Mouse (Mus musculus): ENCODE data around the gene Abcc3.
"Not testable (repeated sequence)": the region's sequence is repeated elsewhere in the genome, so short reads cannot be mapped to it uniquely, and the experiment has no call there.

The Abcc3 gene

DNA sequence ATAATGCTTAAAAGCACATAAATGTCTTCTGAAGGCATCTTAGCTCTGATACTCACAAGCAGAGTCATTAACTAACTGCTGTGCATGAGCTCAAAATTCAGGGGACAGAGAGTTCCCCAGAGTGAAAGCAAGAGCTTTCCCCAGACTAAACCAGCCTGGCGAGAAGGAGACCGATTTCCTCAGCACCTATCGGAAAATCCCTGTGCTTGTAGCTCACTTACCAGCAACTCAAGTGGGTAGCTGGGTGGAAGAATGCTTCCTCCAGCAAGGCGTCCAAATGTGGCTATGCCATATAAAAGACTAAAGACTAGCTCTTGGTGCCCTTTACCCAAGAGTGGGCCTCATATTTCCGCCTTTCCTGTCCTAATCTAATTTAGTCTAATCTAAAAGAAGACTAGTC, 9.9 kb upstream of the Abcc3 start:
- no peak for DNase-seq (ENCODE audit: low spot score in 2 of 2)

GRCm38 (mm10) chr11:94402029-94402428, 9.2 kb upstream of the Abcc3 start:
- not testable (repeated sequence) for DNase-seq (ENCODE audit: low spot score in 2 of 2)

DNA sequence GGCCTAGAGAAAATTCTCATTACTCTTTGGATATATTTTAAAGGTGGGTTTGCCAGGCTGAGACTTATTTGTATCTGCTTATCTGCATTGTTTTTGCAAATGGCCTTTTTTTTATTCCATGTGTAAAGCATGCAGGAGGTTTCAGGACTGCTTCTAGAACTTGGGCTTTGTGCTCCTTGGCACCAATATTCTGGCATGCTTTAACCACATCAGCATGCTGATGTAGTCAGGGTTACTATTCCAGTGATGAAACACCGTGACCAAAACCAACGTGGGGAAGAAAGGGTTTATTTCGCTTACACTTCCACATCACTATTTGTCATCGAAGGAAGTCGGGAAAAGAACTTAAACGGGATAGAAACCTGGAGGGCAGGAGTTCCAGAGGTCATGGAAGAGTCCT, 8.2 kb upstream of the Abcc3 start:
- no peak for DNase-seq (ENCODE audit: low spot score in 2 of 2)

DNA sequence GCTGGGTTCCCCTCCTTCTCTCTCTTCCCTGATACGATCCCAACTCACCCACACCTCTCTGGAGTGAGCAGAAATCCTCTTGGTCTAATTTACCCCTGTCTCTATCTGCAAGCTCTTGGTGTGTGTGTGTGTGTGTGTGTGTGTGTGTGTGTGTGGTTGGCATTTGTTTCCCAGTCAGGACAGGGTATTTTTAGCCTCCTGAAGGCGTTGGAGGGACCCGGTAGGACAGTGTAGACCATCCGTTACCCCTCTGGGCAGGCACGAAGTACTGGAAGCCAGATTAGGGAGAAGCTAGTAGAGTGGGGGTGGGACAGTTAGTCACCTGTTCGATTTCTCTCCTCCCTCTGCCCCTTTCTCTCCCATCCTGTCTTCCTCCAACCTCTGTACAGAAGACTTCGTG, 1.3 kb upstream of the Abcc3 start:
- DNase-seq (ENCODE audit: low spot score in 2 of 2) = no peak

DNA sequence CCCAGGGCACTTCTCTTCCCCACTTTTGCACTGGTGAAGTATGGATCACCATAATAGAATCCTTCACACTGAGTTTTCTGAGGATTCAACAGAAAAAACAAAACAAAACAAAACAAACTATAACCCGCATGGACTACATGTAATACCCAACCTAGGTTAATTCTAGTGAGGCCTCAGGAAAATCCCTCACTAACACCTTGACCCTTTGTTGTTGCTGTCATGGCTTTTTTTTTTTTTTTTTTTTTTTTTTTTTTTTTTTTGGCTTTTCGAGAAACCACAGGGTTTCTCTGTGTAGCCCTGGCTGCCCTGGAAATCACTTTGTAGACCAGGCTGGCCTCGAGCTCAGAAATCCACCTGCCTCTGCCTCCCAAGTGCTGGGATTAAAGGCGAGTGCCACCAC, 693 bp upstream of the Abcc3 start:
- not testable (repeated sequence) for DNase-seq (ENCODE audit: low spot score in 2 of 2)

- DNase-seq (ENCODE audit: low spot score in 2 of 2) = no peak
Measured at GRCm38 (mm10) chr11:94391661-94392060, 1.1 kb downstream of the Abcc3 start.

GRCm38 (mm10) chr11:94390825-94391224, 2.0 kb downstream of the Abcc3 start:
- no peak for DNase-seq (ENCODE audit: low spot score in 2 of 2)

DNA sequence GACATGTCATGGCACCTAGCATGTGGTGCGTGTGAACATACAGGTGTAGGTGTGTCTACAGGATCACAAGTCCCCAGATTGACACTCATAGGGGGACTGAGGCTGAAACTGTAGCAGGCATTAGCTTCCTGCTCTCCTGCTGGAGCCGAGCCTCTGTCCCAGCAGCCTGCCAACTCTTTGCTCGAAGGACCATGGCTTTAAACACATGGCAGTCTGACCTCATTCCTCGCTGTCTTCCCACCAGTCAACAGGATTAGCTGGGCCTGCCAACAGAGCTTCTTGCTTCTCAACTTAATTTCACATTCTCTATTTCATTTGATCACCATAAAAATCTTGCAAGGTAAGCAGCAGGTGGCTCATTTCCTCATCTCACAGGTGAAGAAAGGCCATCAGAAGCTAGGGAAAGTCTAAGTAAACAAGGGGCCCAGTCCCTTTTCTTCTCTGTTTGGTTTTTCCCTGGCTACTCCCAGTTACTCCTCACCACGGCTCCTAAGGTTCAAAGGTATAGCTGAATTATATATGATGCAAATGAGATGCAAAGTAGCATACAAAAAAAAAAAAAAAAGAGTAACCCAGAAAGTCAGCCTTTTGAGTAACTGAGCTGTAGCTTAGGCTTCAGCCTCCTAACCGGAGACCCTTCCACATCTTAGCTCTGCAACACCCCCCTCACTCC, 2.9 kb downstream of the Abcc3 start:
- DNase-seq (ENCODE audit: low spot score in 2 of 2) = no peak

DNA sequence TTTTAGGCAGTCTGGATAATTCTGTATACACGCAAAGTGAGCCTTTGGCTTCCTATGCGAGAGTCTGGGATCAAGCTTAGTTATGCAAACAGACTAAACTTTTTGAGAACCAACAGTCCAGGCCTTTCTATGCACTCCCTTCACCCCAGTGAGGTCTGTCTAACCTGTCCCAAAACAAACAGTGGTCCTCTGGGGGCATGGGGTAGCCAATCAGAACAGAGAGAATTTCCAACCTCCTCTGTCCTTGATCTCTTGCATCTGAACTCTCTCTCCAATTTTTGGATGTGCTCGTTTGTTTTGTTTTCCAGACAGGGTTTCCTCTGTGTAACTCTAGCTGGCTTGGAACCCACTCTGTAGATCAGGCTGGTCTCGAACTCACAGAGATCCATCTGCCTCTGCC, 3.8 kb downstream of the Abcc3 start:
- DNase-seq (ENCODE audit: low spot score in 2 of 2) = no peak

DNA sequence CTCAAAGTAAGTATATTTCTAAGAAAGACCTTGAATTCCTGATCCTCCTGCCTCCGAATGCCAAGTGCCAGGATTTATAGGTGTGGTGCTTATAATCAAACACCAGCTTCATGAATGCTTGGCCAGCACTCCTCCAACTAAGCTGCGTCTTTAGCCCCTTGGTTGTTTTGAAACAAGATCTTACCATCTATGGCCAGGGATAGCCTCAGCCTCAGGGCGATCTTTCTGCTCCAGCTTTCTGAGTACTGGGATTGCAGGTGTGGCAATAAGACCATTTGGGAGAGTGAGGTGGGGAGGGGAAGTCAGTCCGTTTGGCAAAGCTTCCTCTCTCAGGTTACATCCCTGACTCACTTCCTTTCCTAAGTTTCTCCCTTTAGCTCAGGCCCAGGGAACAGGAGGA, 5.0 kb downstream of the Abcc3 start:
- no peak for DNase-seq (ENCODE audit: low spot score in 2 of 2)

DNA sequence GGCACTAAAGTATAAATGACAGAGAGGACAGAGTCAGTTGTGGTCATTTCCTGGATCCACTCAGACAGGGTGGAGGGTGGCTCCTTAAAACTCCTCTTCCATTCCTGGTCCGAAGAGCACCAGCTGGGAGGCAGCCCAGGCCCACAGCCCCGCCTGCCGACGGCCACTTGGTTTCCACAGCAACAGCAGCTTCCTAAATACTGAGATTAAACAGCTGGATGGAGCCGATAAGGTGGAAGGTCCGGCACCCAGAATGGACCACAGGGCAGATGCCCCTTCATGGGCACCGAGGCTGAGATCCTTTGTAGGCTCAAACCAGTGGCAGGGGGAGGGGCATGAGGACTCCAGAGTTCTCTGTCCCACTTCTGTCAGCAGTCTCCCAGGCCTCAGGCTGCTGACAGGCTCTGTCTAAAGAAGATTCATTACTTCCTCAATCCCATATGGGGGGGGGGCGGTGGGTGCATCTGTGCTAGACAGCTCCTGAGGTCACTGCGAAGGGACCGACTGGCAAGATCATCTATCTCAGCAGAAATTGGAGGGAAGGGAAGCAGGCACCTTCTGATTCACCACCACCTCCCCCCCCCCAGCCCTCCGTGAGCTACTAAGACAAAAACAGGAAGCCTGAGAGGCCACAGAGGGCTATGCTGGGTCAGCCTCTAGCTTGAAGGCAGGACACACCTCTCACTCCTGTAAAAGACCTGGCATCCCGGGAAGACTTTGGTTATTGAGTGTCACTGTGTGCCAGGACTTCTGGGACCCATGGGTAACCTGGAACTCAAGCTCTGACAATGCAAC, 6.6 kb downstream of the Abcc3 start:
- peak; percentile 54 to 70 for DNase-seq (ENCODE audit: low spot score in 2 of 2)

DNA sequence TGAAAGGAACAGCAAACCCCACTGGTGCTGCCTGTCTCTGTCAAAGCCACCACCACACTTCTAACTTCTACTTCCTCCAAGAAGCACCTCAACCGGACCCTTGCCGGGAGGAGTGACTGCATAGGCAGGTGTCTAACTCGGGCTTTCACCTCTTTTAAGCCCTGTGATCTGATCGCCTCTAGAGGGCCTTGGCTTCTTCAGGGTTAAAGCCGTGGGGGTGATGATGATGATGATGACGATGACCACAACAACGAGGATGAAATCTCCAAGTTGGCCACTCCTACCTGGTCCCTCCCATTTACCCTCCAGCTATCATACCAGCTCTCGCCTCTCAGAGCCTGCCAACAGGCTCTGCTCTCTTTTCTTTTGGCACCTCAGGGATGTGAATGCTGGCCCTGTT, 13.1 kb downstream of the Abcc3 start:
- DNase-seq (ENCODE audit: low spot score in 2 of 2) = peak in 1 of 2 experiments; percentile 8

GRCm38 (mm10) chr11:94379061-94379460, 13.7 kb downstream of the Abcc3 start:
- DNase-seq (ENCODE audit: low spot score in 2 of 2) = no peak

- no peak for DNase-seq (ENCODE audit: low spot score in 2 of 2)
Measured at GRCm38 (mm10) chr11:94374276-94374948, 18.4 kb downstream of the Abcc3 start.

GRCm38 (mm10) chr11:94370809-94371208, 22.0 kb downstream of the Abcc3 start:
- DNase-seq (ENCODE audit: low spot score in 2 of 2) = no peak

DNA sequence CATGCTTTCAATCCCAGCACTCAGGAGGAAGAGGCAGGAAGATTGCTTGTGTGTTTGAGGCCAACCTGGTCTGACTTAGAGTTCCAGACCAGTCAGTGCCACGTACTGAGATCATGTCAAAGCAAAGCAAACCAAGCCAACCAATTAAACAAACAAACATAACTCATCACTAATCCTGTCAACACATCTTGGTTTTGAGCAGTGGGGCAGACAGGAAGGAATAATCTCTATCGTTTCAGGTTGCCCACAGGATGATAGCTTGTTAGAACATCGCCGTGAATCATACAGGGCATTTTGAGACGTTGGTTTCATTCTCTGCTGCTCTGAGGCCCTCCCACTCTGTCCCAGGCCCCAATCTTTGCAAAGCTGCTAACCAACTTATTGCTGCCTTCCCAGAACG, 22.8 kb downstream of the Abcc3 start:
- no peak for DNase-seq (ENCODE audit: low spot score in 2 of 2)

- DNase-seq (ENCODE audit: low spot score in 2 of 2) = no peak
Measured at GRCm38 (mm10) chr11:94365340-94365739, 27.5 kb downstream of the Abcc3 start.

DNA sequence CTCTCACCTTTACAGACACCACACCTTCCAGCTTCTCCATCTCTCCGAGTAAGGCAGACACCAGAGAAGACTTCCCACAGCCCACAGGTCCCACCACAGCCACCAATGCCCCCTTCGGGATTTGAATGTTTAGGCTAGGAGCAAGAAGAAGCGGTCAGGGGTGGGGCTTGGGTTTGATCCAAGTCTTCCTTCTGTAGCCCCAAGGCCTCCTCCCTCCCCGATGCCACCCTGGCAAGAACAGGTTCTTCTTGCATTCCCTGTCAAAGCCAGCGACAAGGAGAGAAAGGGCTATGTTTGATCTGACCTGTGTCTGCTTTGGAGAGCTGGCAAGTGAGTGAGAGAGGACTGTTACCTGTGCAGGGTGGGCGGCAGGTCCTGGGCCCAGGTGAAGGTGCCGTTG, 29.1 kb downstream of the Abcc3 start:
- no peak for DNase-seq (ENCODE audit: low spot score in 2 of 2)

DNA sequence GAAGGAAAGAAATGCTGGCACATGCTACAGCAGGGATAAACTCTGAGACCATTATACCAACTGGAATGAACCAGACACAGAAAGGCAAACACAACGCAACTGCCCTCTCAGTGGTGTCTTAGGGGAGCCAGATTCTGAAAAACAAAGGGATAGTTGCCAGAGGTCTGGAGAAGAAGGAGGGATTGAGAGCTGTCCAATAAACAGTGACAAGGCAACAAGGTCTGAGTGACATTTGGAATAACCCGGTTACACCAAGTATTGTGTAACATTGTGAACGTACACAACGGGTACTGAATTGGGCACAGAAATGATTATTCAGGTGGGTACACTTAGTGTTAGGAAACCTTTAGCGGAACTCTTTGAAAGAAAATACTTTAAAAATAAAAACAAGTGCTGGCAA, 30.7 kb downstream of the Abcc3 start:
- no peak for DNase-seq (ENCODE audit: low spot score in 2 of 2)

DNA sequence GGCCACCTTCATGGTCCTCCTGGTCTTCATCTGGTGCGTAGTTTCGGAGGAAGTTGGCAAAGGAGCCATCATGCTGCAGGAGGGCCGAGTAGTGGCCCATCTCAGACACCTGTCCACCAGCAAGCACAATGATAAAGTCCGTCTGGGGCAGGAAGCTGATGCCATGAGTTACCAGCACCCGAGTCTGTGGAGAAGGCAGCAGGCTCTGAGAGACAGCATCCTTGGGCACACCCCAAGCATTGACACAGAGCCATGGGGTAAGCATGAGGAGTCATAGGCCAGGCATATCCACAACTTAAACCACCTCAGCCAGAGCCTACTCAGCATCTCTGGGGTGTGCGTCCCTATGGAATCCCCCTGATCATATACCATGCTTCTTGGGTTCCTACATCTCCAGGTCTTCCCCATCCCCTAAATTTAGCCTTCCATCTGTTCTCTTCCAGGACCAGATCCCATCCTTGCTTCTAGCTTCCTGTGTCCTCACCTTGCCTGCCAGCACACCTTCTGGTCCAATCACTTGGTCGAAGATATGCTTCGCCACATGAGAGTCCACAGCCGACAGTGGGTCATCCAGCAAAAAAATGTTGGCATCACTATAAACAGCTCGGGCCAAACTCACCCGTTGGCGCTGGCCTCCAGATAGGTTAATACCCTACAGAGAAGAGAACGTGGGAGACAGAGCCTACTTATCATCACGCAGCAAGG, 31.5 kb downstream of the Abcc3 start:
- DNase-seq (ENCODE audit: low spot score in 2 of 2) = no peak

DNA sequence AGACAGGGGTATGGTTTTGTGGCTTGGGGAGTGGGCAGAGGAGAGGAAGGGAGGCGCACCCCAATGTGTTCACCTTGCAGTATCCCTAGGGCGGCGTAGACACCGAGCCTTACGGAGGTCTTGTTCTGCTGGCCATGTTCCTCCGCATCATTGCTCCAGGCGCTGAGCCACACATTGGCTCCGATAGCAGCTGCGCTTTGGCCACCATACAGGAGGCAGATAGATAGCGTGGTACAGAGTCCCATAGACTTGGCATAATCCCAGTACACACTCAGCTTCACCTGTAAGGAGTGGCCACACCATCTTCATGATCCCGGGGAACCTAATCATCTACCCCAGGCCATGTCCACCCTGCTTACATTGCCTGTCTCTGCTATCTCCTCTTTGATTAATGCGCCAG, 33.6 kb downstream of the Abcc3 start:
- no peak for DNase-seq (ENCODE audit: low spot score in 2 of 2)

DNA sequence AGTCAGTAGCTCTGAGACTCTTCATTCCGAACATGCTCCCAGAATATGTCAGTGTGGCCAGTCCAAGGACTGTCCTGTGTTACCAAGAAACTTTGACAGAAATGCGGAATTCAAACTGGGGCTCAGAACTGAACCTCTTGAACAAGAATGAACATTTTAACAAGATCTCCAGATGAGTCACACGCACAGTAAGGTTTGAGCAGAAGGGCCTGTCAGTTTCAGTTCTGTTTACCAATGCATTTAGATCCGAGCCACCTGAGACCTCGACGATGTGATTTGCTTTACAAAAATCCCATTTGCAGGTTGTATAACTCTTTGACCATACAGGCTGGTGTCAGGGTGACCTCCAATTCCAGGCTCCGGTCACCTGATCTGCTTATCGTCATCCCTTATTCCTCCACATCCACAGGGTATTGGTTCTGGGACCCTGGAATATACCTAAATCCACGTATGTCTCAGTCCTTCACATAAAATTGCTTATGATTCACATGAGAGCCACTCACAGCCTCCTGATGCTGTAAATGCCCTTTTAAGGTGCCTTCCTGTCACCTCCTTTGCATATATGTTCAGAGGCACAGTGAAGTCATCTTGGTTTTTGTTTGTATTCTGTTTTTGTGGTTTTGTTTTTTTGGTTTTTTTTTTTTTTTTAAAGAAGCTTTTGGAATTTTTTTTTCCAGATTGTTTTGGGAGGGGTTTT, 37.1 kb downstream of the Abcc3 start:
- DNase-seq (ENCODE audit: low spot score in 2 of 2) = no peak

Data from natural killer cell, adult 2 months (primary cell).